Mouse (Mus musculus): ENCODE measurements around the gene Sdsl.

Sdsl gene

GRCm38 (mm10) chr5:120426572-120426971 lies 46.0 kb downstream of the Sdsl start:
- no peak for DNase-seq

GRCm38 (mm10) chr5:120425711-120426110 lies 46.9 kb downstream of the Sdsl start:
- no peak for DNase-seq

DNA sequence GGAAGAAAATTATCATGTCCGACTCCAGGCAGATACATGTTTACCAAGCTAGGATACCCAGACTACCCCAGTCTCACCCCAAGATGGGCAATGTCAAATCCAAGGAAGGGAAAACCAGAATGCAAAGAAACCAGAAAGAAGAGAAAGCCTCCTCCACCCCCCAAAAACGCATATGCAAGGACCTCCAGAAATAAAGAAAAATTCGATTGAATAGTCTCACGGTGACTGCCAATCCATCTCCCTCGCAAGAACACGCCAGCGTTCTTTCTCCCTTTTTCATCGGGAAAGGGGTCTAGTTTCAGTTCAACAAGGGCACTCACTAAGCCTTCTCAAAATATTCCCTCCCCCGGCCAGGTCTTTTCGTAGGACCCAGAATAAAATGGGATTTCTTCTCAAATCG lies 48.0 kb downstream of the Sdsl start:
- DNase-seq: no peak

DNA sequence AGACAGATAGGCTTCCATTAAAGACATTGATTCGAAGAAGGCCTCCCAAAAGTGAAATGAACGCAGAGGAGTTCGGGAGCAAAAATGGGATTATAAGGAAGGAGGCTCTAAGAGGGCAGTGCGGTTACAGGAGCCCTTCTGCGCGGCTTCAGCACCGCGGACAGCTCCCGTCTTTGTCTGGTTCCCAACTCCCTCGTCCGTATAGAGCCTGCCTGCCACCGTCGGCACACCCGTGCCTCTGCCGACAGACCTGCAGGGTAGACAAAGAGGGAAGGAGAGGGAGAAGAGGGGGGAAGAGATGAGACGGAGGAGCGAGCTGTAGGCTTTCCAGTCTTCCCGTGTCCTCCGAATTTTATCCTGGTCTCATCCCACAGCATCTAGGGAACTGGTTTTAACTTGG lies 48.6 kb downstream of the Sdsl start:
- DNase-seq: no peak

- DNase-seq: no peak
These were observed 52.5 kb downstream of the Sdsl start for GRCm38 (mm10) chr5:120420106-120420505.

DNA sequence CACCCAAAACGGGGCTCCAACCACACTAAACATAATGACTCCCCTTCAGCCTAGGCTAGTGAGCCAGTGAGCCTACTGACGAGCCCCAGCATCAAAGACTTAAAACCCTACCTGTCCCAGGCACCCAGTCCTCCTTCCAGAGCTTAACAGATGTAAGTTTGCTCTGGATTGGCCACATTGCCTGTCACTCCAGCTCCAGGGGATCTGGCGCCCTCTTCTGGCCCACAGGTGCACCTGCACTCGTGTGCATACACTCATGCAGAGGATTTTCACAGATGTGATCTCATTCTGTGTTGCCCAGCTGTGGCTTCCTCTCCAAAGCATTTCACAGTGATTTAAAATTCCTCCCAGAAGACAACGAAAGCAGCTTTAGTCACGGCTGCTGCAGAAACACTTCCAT lies 59.2 kb downstream of the Sdsl start:
- DNase-seq: no peak

DNA sequence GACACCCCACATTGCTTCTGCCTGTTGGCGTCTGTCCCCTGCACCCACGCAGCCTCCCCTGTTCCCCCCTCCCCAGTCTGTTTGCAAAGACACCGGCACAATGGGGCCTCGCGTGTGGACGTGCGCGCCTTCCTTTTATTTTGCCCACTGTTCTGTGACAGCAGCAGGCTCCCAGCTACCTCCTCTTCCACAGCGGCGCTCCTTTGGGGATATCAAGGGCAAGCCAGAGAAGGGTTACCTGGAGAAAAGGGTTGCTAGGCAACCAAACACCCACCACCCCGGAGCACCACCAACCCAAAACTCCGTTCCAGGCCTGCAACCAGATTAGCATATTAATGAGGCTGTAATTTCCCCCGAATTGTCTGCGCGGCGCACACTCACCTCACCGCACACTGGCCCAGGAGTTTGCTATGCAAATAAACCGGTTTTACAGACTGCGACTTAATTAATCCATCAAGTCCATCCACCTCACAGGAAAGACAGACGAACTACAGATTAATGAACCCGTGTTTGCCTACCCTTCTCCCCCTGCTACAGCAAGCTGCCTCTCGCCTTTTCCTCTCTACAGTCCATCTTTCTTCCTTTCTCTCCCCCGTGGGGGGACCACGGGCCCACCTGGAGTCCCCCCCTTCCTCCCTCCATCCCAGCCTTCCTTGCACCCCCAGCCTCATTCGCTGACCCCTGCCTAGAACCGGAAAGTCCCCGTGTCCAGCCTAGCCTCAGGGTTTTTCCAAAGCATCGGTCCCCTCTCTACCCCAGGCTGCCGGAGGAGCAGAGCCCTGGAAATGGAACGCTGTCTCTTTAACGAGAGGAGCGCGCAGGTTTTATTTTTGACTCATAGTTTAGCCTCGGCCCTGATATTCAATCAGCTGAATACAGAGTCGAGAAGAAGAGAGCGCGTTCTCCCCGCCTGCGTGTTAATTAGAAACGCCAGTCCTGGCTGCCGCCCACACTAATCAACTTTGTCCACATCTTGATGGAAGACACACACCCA lies 62.9 kb downstream of the Sdsl start:
- no peak for DNase-seq

GRCm38 (mm10) chr5:120408933-120409332 lies 63.7 kb downstream of the Sdsl start:
- no peak for DNase-seq

Data from heart, adult 11 months (tissue).